Mouse (Mus musculus) activated CD4-positive, CD25-positive, alpha-beta regulatory T cell (primary cell): ENCODE measurements around the gene Rassf9. TPM values are rescaled to one million over a fixed set of nuclear protein-coding genes. Genes with fewer than 3 reads are reported as not detected.

ENCODE experiments used
- polyA plus RNA-seq, 2 experiments: library from polyadenylated mRNA; unstranded; fragments of 100-300 nt; shearing (Covaris generic); gene quantifications; one replicate each; pipeline ENCODE4 v1.2.1; 2017

Rassf9 gene
- not detected for polyA plus RNA-seq

GRCm38 (mm10) chr10:102511807-102512461 is at the start of gene Rassf9:
TSS of gene Rassf9 (plus strand) at chr10:102512222.

GRCm38 (mm10) chr10:102490386-102490785 is 21.6 kb upstream of the Rassf9 start, which contains the start of gene Nts:
TSS of gene Nts (minus strand) at chr10:102490486.

Other genes starting within 250 kb of the Rassf9 start
- gene Nts, start 21.7 kb upstream of the Rassf9 start, polyA plus RNA-seq: not detected